Mouse (Mus musculus): Measurements from ENCODE around the gene Kcna7. TPM values are rescaled to one million over a fixed set of nuclear protein-coding genes. Genes with fewer than 3 reads are reported as not detected.

Gene Kcna7
- polyA plus RNA-seq, 1 experiment from 2014 or later = 0.52 TPM

DNA sequence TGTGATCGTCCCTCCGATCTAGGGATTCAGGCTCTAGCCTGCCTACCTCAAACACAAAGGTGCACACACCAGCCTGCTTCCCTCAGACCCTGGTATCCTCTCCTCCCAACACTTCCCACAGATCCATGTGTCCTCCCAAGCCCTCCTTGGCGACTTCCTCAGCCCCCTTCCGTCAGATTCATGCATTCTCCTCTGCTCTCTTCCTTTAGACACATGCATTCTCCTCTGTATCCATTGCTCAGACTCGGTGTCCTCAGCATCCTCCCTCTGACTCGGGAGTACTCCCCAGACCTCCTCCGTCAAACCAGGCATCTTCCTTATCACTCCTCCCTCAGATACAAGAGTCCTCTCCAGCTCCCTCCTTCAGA, 28.4 kb downstream of the Kcna7 start:
- Histone ChIP-seq H3K9ac (peak overlapping the region; percentile 94), H3K9me3 (replicated peaks) (no peaks in the 10 kb centered on the region), H3K4me3 (peak overlapping the region; percentile 91), H3K4me1 (replicated peaks) (peaks cover 45% of the 10 kb centered on the region), H3K4me2 (peak overlapping the region; percentile 99), H3K36me3 (peaks cover 44% of the 10 kb centered on the region), H3K27me3 (replicated peaks) (no peaks in the 10 kb centered on the region), H3K27ac (ENCODE audit: poor library complexity, severe bottlenecking) (peak overlapping the region; percentile 93)
- ATAC-seq (ENCODE audit: insufficient number of reproducible peaks, low FRiP score) = no peak
- WGBS = 1% methylated on average over 7 of the region's 7 CpGs

GRCm38 (mm10) chr7:45434203-45435015, 29.0 kb downstream of the Kcna7 start, which contains the start of gene Gys1:
Gene Gys1 (plus strand): TSS chr7:45434844.
- no peaks in the 10 kb centered on the region for H3K27me3 ChIP-seq (replicated peaks)
- peak within 1 kb of the TSS; percentile 93 for H3K27ac ChIP-seq (ENCODE audit: poor library complexity, severe bottlenecking)
- peak within 1 kb of the TSS; percentile 99 for H3K4me2 ChIP-seq
- peaks cover 45% of the 10 kb centered on the region for H3K4me1 ChIP-seq (replicated peaks)
- H3K9me3 ChIP-seq (replicated peaks) = no peaks in the 10 kb centered on the region
- H3K9ac ChIP-seq = peak within 1 kb of the TSS; percentile 94
- peaks cover 41% of the 10 kb centered on the region for H3K36me3 ChIP-seq
- WGBS = under 1% methylated on average over 45 of the region's 45 CpGs
- peak; percentile 96 for ATAC-seq (ENCODE audit: insufficient number of reproducible peaks, low FRiP score)
- H3K4me3 ChIP-seq = peak within 1 kb of the TSS; percentile 91

DNA sequence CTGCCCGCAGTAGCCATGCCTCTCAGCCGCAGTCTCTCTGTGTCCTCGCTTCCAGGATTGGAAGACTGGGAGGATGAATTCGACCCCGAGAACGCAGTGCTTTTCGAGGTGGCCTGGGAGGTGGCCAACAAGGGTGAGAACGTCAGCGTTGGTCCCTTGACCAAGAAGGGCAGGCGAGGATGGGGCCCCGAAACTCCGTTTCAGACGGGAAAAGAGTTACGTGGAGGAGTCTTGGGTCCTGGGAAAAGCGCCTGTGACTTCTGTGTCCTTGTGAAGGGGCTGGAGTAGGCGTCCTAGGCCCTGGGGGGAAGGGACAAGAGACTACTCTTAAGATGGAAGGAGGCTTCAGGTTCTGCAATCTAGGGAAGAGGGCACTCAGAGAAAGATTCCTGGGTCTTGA, 29.6 kb downstream of the Kcna7 start:
- H3K4me2 ChIP-seq = peak overlapping the region; percentile 99
- H3K4me3 ChIP-seq = peak overlapping the region; percentile 91
- peaks cover 45% of the 10 kb centered on the region for H3K4me1 ChIP-seq (replicated peaks)
- peak overlapping the region; percentile 86 for H3K9ac ChIP-seq
- H3K27ac ChIP-seq (ENCODE audit: poor library complexity, severe bottlenecking) = peak overlapping the region; percentile 70
- no peaks in the 10 kb centered on the region for H3K9me3 ChIP-seq (replicated peaks)
- H3K36me3 ChIP-seq = peaks cover 41% of the 10 kb centered on the region
- H3K27me3 ChIP-seq (replicated peaks) = no peaks in the 10 kb centered on the region
- WGBS = 2% methylated on average over 16 of the region's 16 CpGs
- ATAC-seq (ENCODE audit: insufficient number of reproducible peaks, low FRiP score) = peak; percentile 15

- peak overlapping the region; percentile 42; the same call in 1 of the 2 replicates for H3K9ac ChIP-seq
- ATAC-seq (ENCODE audit: insufficient number of reproducible peaks, low FRiP score) = no peak
- WGBS = 78% methylated on average over 5 of the region's 5 CpGs
- no peak overlapping the region for H3K27ac ChIP-seq (ENCODE audit: poor library complexity, severe bottlenecking)
- H3K9me3 ChIP-seq (replicated peaks) = no peaks in the 10 kb centered on the region
- peak overlapping the region; percentile 99 for H3K4me2 ChIP-seq
- peaks cover 43% of the 10 kb centered on the region for H3K36me3 ChIP-seq
- no peak overlapping the region; the same call in 1 of the 2 replicates for H3K4me3 ChIP-seq
- peaks cover 41% of the 10 kb centered on the region for H3K4me1 ChIP-seq (replicated peaks)
- no peaks in the 10 kb centered on the region for H3K27me3 ChIP-seq (replicated peaks)
These were observed 31.0 kb downstream of the Kcna7 start for GRCm38 (mm10) chr7:45436444-45436843.

GRCm38 (mm10) chr7:45437046-45437445, 31.6 kb downstream of the Kcna7 start:
- H3K4me1 ChIP-seq (replicated peaks) = peaks cover 41% of the 10 kb centered on the region
- ATAC-seq (ENCODE audit: insufficient number of reproducible peaks, low FRiP score) = no peak
- H3K9ac ChIP-seq = 0 out of 2 replicates have a peak overlapping the region, but pooled peaks have one; percentile 36

GRCm38 (mm10) chr7:45437521-45438276, 32.2 kb downstream of the Kcna7 start, which contains the start of gene Ruvbl2:
Gene Ruvbl2 (minus strand): TSS chr7:45438096.
- 28% methylated on average over 19 of the region's 19 CpGs for WGBS

More at GRCm38 (mm10) chr7:45437046-45437445, 31.6 kb downstream of the Kcna7 start:
- Histone ChIP-seq H3K27me3 (replicated peaks) (no peaks in the 10 kb centered on the region), H3K4me2 (peak overlapping the region; percentile 99), H3K9me3 (replicated peaks) (no peaks in the 10 kb centered on the region), H3K27ac (ENCODE audit: poor library complexity, severe bottlenecking) (no peak overlapping the region), H3K4me3 (no peak overlapping the region), H3K36me3 (peaks cover 41% of the 10 kb centered on the region)
- 36% methylated on average over 6 of the region's 6 CpGs for WGBS

DNA sequence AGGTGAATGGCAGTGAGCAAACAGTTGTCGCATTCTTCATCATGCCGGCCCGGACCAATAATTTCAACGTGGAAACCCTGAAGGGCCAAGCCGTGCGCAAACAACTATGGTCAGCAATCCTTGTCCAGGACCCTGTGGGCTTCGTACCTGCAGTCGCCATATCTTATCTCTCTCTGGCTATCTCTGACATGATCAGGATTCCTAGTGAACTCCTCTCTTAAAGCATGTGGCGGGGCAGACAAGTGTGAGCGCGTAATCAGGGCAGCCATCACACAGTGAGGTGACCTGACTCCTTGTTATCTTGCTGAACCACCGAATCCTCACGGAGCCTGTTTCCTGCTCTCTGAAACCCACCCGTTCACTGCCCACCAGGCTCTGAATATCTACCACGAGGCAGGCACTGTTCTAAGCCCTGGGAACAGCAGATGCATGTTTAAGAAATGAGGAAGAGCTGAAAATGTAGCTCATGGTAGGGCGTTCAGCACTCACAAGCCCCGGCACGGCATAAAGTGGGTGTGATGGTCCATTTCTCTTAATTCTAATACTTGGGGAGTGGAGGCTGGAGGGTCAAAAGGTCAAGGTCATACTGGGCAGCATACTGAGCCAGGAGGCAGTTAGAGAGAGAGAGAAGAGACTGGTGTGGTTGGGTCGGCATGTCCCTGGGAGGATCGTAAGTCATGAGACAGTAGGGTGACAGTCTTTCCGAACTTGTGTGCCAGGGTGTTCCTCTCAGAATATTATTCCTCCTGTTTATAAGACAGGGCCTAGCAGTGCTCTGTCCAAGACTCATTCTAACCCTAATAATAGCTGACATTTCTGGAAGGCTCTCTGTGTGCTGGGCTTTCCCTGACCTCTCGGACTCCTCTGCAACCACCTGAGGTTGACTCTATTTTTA, 38.3 kb downstream of the Kcna7 start:
- no peak for ATAC-seq (ENCODE audit: insufficient number of reproducible peaks, low FRiP score)
- H3K4me2 ChIP-seq = no peak overlapping the region
- H3K27me3 ChIP-seq (replicated peaks) = no peaks in the 10 kb centered on the region
- no peak overlapping the region for H3K9ac ChIP-seq
- peaks cover 15% of the 10 kb centered on the region for H3K4me1 ChIP-seq (replicated peaks)
- H3K36me3 ChIP-seq = peaks cover 82% of the 10 kb centered on the region
- WGBS = 68% methylated on average over 22 of the region's 22 CpGs
- H3K27ac ChIP-seq (ENCODE audit: poor library complexity, severe bottlenecking) = no peak overlapping the region
- no peak overlapping the region for H3K4me3 ChIP-seq
- H3K9me3 ChIP-seq (replicated peaks) = no peaks in the 10 kb centered on the region

More at GRCm38 (mm10) chr7:45437521-45438276, 32.2 kb downstream of the Kcna7 start, which contains the start of gene Ruvbl2:
- no peak for ATAC-seq (ENCODE audit: insufficient number of reproducible peaks, low FRiP score)
- Histone ChIP-seq H3K36me3 (peaks cover 41% of the 10 kb centered on the region), H3K4me1 (replicated peaks) (peaks cover 40% of the 10 kb centered on the region), H3K27ac (ENCODE audit: poor library complexity, severe bottlenecking) (no peak within 1 kb of the TSS), H3K4me3 (0 out of 2 replicates have a peak within 1 kb of the TSS, but pooled peaks have one; percentile 1), H3K27me3 (replicated peaks) (no peaks in the 10 kb centered on the region), H3K9me3 (replicated peaks) (no peaks in the 10 kb centered on the region), H3K4me2 (peak within 1 kb of the TSS; percentile 99), H3K9ac (0 out of 2 replicates have a peak within 1 kb of the TSS, but pooled peaks have one; percentile 36)

DNA sequence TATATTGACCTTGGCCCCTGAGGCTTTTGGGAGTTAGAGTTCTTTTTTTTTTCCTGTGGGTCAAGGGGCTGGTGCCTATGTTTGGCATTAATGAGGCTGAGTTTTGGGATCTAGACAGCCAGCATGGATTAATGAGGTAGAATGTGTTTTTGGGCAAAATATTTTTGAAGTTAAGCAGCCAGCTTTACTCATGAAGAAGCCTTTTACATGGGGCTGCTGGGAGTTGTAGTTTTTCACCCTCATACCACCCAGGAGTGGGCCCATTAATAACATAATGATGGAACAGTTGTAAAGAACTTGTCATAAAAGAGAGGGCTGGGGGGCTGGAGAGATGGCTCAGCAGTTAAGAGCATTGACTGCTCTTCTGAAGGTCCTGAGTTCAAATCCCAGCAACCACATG, 41.1 kb downstream of the Kcna7 start:
- no peak overlapping the region for H3K27ac ChIP-seq (ENCODE audit: poor library complexity, severe bottlenecking)

DNA sequence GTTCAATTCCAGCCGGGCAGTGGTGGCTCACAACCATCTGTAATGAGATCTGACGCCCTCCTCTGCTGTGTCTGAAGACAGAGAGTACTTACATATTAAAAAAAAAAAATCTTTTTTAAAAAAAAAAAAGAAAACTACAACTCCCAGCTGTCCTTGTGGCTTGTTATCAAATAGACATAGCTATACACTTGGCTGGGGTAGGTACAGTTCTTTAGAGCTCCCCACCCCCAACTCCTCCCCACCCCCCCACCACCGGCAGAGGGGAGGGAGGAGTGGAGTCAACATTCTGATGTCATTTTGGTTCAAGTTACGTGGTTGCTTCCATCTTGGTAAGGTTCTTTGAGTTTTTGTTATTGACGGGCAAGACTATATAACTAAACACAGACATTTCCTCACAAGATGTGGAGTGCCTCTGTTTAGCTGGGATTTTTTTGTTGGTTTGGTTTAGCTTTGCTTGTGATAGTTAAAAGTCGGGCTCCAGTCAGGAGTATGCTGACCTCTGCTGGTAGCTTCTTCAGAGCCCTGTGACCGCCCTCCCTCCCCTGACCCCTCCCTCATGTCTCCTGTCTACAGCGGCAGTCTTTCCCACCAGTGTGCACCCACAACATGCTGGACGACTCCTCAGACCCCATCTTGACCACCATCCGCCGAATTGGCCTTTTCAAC, 42.0 kb downstream of the Kcna7 start:
- H3K27ac ChIP-seq (ENCODE audit: poor library complexity, severe bottlenecking) = peak overlapping the region; percentile 30; the same call in 1 of the 2 replicates
- ATAC-seq (ENCODE audit: insufficient number of reproducible peaks, low FRiP score) = peak; percentile 63; the same call in 1 of the 2 replicates
- no peaks in the 10 kb centered on the region for H3K27me3 ChIP-seq (replicated peaks)
- H3K4me3 ChIP-seq = 0 out of 2 replicates have a peak overlapping the region, but pooled peaks have one; percentile 9
- 31% methylated on average over 11 of the region's 11 CpGs for WGBS
- H3K4me1 ChIP-seq (replicated peaks) = peaks cover 15% of the 10 kb centered on the region
- no peaks in the 10 kb centered on the region for H3K9me3 ChIP-seq (replicated peaks)
- peak overlapping the region; percentile 45 for H3K4me2 ChIP-seq
- peak overlapping the region; percentile 39; the same call in 1 of the 2 replicates for H3K9ac ChIP-seq
- H3K36me3 ChIP-seq = peaks cover 78% of the 10 kb centered on the region

More for the DNA sequence above, 41.1 kb downstream of the Kcna7 start:
- Histone ChIP-seq H3K4me1 (replicated peaks) (peaks cover 15% of the 10 kb centered on the region), H3K27me3 (replicated peaks) (no peaks in the 10 kb centered on the region), H3K4me3 (no peak overlapping the region), H3K36me3 (peaks cover 74% of the 10 kb centered on the region), H3K4me2 (no peak overlapping the region), H3K9me3 (replicated peaks) (no peaks in the 10 kb centered on the region), H3K9ac (no peak overlapping the region)
- no peak for ATAC-seq (ENCODE audit: insufficient number of reproducible peaks, low FRiP score)

DNA sequence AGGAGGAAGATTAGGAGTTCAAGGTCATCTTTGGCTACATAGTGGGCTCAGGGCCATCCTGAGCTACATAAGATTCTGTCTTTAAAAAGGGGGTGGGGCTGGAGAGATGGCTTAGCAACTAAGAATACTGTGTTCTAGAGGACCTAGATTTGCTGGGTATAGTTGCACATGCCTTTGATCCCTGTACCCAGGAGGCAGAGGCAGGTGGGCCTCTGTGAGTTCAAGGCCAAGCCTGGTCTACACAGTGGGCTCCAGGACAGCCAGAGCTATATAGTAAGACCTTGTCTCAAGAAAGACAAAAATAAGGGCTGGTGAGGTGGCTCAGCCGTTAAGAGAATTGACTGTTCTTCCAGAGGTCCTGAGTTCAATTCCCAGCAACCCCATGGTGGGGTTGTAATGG, 44.5 kb downstream of the Kcna7 start:
- WGBS = 96% methylated on average over 1 of the region's 1 CpGs

More for the DNA sequence above, 44.5 kb downstream of the Kcna7 start:
- no peaks in the 10 kb centered on the region for H3K27me3 ChIP-seq (replicated peaks)
- H3K4me3 ChIP-seq = no peak overlapping the region
- H3K9me3 ChIP-seq (replicated peaks) = no peaks in the 10 kb centered on the region
- H3K36me3 ChIP-seq = peaks cover 77% of the 10 kb centered on the region
- no peak overlapping the region for H3K4me2 ChIP-seq
- no peak overlapping the region for H3K27ac ChIP-seq (ENCODE audit: poor library complexity, severe bottlenecking)
- peaks cover 12% of the 10 kb centered on the region for H3K4me1 ChIP-seq (replicated peaks)
- no peak overlapping the region for H3K9ac ChIP-seq
- ATAC-seq (ENCODE audit: insufficient number of reproducible peaks, low FRiP score) = no peak

All from heart, embryonic 12.5 days (tissue).